Mouse (Mus musculus) forebrain, embryonic 14.5 days (tissue): ENCODE results near the gene Topors. TPM values are rescaled to one million over a fixed set of nuclear protein-coding genes. Genes with fewer than 3 reads are reported as not detected.

Experiments
- ATAC-seq: fragments of 200-750 bp; cut with Nextera tagmentation; 2 replicates; pipeline ENCODE4 v1.8.0; 2017; ENCODE audit warnings: mild to moderate bottlenecking, moderate library complexity
- DNase-seq: peaks from one replicate; pipeline ENCODE4 v3.0.0-alpha.2; 2015; ENCODE audit warnings: low spot score
- H3K27ac ChIP-seq: fragments of 300-500 bp; sonication (generic); 2 replicates; pipeline ENCODE4 v1.5.1; 2014; ENCODE audit warnings: low read depth, mild to moderate bottlenecking, control low read depth, low read length, moderate library complexity
- H3K27me3 ChIP-seq: fragments of 300-500 bp; sonication (generic); replicated peaks from 2 replicates; pipeline ENCODE4 v1.6.1; 2014; ENCODE audit warnings: low read length, control low read depth, mixed read lengths; ENCODE audit not compliant: control insufficient read depth, insufficient read depth
- H3K36me3 ChIP-seq: fragments of 300-500 bp; sonication (generic); 2 replicates; pipeline ENCODE4 v1.6.1; 2014; ENCODE audit warnings: low read length, control low read depth; ENCODE audit not compliant: control insufficient read depth, insufficient read depth
- H3K4me1 ChIP-seq: fragments of 300-500 bp; sonication (generic); 2 replicates; pipeline ENCODE4 v1.6.1; 2014; ENCODE audit warnings: antibody characterized with exemption, low read length, control low read depth; ENCODE audit not compliant: control insufficient read depth, insufficient read depth
- H3K4me2 ChIP-seq: fragments of 300-500 bp; sonication (generic); 2 replicates; pipeline ENCODE4 v1.6.1; 2014; ENCODE audit warnings: mild to moderate bottlenecking, control low read depth, low read length
- H3K4me3 ChIP-seq: fragments of 300-500 bp; sonication (generic); 2 replicates; pipeline ENCODE4 v1.5.1; 2014; ENCODE audit warnings: low read depth, low read length, control low read depth
- H3K9ac ChIP-seq: fragments of 300-500 bp; sonication (generic); 2 replicates; pipeline ENCODE4 v1.6.1; 2014; ENCODE audit warnings: mild to moderate bottlenecking, low read length, control low read depth, moderate library complexity
- H3K9me3 ChIP-seq: fragments of 300-500 bp; sonication (generic); replicated peaks from 2 replicates; pipeline ENCODE4 v1.6.1; 2016; ENCODE audit warnings: low read length, control low read depth, mixed read lengths; ENCODE audit not compliant: control insufficient read depth
- WGBS: fragments of 180-500 bp; shearing (Covaris S2); extraction: QIAGEN DNeasy Blood & Tissue Kit; methylation state at CpG from one replicate; pipeline ENCODE4 v1.1.7; 2014; 5-methylcytosine and 5-hydroxymethylcytosine counted together
- polyA plus RNA-seq: library from polyadenylated mRNA; unstranded; fragments of >200 nt; fragmentation: Nextera tagmentation; extraction: Ambion mirVana; gene quantifications from 2 replicates; pipeline ENCODE4 v1.2.1, GENCODE M21; 2014

Topors gene
- polyA plus RNA-seq, 1 experiment from 2014 or later, result 33.4 TPM

GRCm38 (mm10) chr4:40226095-40226494, 43.6 kb downstream of the Topors start:
- H3K27ac ChIP-seq, result no peak overlapping the region
- H3K36me3 ChIP-seq, result no peaks in the 10 kb centered on the region
- H3K4me3 ChIP-seq, result no peak overlapping the region
- ATAC-seq, result no peak
- H3K4me1 ChIP-seq, result no peaks in the 10 kb centered on the region
- no peak overlapping the region for H3K4me2 ChIP-seq
- H3K9ac ChIP-seq, result no peak overlapping the region
- WGBS, result 72% methylated on average over 5 of the region's 5 CpGs
- no peaks in the 10 kb centered on the region for H3K9me3 ChIP-seq
- no peaks in the 10 kb centered on the region for H3K27me3 ChIP-seq
- no peak for DNase-seq

- WGBS, result 53% methylated on average over 21 of the region's 21 CpGs
- H3K36me3 ChIP-seq, result no peaks in the 10 kb centered on the region
- no peaks in the 10 kb centered on the region for H3K9me3 ChIP-seq
Measured at GRCm38 (mm10) chr4:40221876-40222585, 47.6 kb downstream of the Topors start.

GRCm38 (mm10) chr4:40221004-40221760, 48.5 kb downstream of the Topors start:
- H3K27ac ChIP-seq, result no peak overlapping the region
- no peaks in the 10 kb centered on the region for H3K27me3 ChIP-seq
- H3K4me2 ChIP-seq, result no peak overlapping the region; the same call in 1 of the 2 replicates
- ATAC-seq (no peak), DNase-seq (no peak)
- H3K36me3 ChIP-seq, result no peaks in the 10 kb centered on the region
- no peaks in the 10 kb centered on the region for H3K4me1 ChIP-seq
- no peak overlapping the region for H3K4me3 ChIP-seq
- no peak overlapping the region for H3K9ac ChIP-seq
- 40% methylated on average over 14 of the region's 14 CpGs for WGBS
- no peaks in the 10 kb centered on the region for H3K9me3 ChIP-seq

More at GRCm38 (mm10) chr4:40221876-40222585, 47.6 kb downstream of the Topors start:
- ATAC-seq (no peak), DNase-seq (no peak)
- Histone ChIP-seq H3K27me3 (no peaks in the 10 kb centered on the region), H3K4me3 (no peak overlapping the region), H3K9ac (no peak overlapping the region), H3K4me1 (no peaks in the 10 kb centered on the region), H3K4me2 (no peak overlapping the region), H3K27ac (no peak overlapping the region)

GRCm38 (mm10) chr4:40220437-40220836, 49.2 kb downstream of the Topors start:
- peak overlapping the region; percentile 26; the same call in 1 of the 2 replicates for H3K9ac ChIP-seq
- H3K27me3 ChIP-seq, result no peaks in the 10 kb centered on the region
- H3K36me3 ChIP-seq, result no peaks in the 10 kb centered on the region
- no peak for DNase-seq
- no peaks in the 10 kb centered on the region for H3K4me1 ChIP-seq
- H3K27ac ChIP-seq, result no peak overlapping the region
- 13% methylated on average over 12 of the region's 12 CpGs for WGBS
- ATAC-seq, result no peak
- no peak overlapping the region for H3K4me3 ChIP-seq
- H3K9me3 ChIP-seq, result no peaks in the 10 kb centered on the region
- peak overlapping the region; percentile 23; the same call in 1 of the 2 replicates for H3K4me2 ChIP-seq

GRCm38 (mm10) chr4:40218382-40218781, 51.3 kb downstream of the Topors start:
- H3K4me1 ChIP-seq, result no peaks in the 10 kb centered on the region
- ATAC-seq, result no peak

GRCm38 (mm10) chr4:40217910-40218309, 51.7 kb downstream of the Topors start:
- no peak for ATAC-seq
- H3K27ac ChIP-seq, result no peak overlapping the region
- H3K36me3 ChIP-seq, result no peaks in the 10 kb centered on the region
- H3K4me2 ChIP-seq, result no peak overlapping the region
- H3K27me3 ChIP-seq, result no peaks in the 10 kb centered on the region
- WGBS, result 53% methylated on average over 3 of the region's 3 CpGs
- DNase-seq, result no peak
- no peaks in the 10 kb centered on the region for H3K4me1 ChIP-seq
- no peaks in the 10 kb centered on the region for H3K9me3 ChIP-seq
- H3K9ac ChIP-seq, result no peak overlapping the region
- no peak overlapping the region for H3K4me3 ChIP-seq

More at GRCm38 (mm10) chr4:40218382-40218781, 51.3 kb downstream of the Topors start:
- peak; percentile 36 for DNase-seq
- Histone ChIP-seq H3K9me3 (no peaks in the 10 kb centered on the region), H3K4me2 (no peak overlapping the region), H3K27ac (no peak overlapping the region), H3K27me3 (no peaks in the 10 kb centered on the region), H3K4me3 (no peak overlapping the region), H3K36me3 (no peaks in the 10 kb centered on the region), H3K9ac (no peak overlapping the region)
- WGBS, result 75% methylated on average over 7 of the region's 7 CpGs

GRCm38 (mm10) chr4:40212177-40212576, 57.5 kb downstream of the Topors start:
- Histone ChIP-seq H3K27me3 (no peaks in the 10 kb centered on the region), H3K4me1 (no peaks in the 10 kb centered on the region), H3K9ac (no peak overlapping the region), H3K36me3 (no peaks in the 10 kb centered on the region), H3K9me3 (no peaks in the 10 kb centered on the region), H3K27ac (no peak overlapping the region), H3K4me3 (no peak overlapping the region), H3K4me2 (no peak overlapping the region)
- WGBS, result 88% methylated on average over 4 of the region's 6 CpGs
- DNase-seq (no peak), ATAC-seq (no peak)
